Mouse (Mus musculus) kidney, postnatal 25 days (tissue): ENCODE measurements around the gene Mtf2.
"Not testable (repeated sequence)": the region's sequence is repeated elsewhere in the genome, so short reads cannot be mapped to it uniquely, and the experiment has no call there.

Experiments used
- DNase-seq, 2 experiments: peaks; one replicate each; pipeline ENCODE4 v3.0.0; 2021; ENCODE audit warnings: mixed read lengths in 2 of 2

Gene Mtf2

DNA sequence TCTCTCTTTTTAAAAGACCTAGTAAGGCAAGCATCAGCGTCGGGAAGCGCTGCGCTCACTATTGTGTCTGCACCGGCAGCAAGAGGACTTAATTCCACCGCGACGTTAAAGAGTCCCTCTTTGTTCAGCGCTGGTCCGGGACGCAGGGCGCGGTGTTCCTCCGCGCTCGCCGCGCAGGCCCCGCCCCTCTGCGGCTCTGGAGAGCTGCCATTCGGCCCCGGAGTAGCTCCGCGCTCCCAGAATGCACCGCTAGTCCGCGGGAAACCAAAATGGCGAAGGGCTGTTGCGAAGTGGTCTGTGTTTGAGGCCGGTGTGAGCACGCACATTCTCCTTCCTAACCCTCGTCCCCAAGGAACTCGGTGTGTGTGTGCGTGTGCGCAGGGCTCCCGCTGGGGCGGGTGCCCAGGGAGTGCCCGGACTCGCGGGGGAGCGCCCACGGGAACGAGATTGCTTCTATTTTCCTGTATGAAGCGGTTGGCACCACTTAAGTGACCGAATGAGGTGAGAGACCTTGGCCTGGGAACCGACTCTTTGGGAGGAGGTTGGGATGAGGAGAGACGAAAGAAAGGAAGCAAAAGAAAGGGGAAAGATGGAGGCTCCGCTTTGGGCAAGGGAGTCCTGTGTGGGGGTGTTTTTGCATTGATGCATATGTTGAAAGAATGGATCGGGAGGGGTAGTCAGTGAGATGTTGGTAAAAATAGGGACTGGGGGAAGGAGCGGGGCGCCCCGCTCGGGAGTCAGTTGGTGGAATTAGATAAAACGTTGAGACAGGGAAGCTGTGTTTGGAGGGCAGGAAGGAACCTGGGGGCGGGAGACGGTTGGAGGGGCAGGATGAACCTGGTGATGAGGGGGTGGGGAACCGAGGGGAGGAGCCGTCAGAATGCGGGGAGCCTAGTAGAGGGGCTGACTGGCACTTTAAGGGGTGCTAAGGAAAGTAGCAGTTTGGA lies at the start of gene Mtf2:
TSS of gene Mtf2 (plus strand) at position 210 of the 947 bp plus-strand sequence.
- DNase-seq, result peak; percentile 96 to 97

- no peak for DNase-seq
These were observed 48.2 kb upstream of the Mtf2 start for GRCm38 (mm10) chr5:108017232-108017631.

DNA sequence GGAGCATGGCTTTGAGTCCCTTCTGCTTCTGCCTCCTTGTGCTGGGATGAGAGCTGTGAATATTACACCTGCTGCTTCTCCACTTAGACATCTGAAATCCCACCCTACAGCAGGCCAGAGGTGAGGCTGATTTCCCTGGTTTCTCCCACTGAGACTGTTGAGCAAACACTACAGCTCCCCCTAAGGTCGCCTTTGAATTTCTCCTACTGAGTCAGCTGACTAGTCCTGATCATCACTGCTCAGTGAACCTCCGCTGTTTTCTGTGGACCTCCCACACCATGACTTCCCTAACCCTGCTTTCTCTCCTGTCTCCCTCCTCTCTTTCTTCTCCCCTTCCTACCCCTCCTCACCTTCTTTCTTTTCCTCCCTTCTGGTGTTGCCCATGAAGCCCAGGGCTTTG lies 46.1 kb upstream of the Mtf2 start:
- no peak for DNase-seq

DNA sequence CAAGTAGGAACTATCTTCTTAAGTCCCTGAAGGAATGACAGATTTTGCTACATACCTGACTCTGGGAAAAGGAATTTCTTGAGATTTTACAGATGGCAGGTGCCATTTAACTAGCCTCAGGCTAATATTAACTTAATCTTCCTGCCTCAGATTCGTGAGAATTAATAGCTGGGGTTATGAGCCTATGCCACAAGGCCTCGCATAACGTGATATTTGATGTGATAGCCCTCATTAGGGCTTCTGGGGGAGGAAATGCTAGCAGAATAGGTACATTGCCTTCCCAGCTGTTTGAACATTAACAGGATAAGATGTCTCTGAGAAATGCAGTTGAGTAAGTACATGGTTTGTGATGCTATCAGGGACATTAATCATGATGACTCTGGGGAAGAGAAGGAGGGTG lies 44.1 kb upstream of the Mtf2 start:
- DNase-seq, result no peak

DNA sequence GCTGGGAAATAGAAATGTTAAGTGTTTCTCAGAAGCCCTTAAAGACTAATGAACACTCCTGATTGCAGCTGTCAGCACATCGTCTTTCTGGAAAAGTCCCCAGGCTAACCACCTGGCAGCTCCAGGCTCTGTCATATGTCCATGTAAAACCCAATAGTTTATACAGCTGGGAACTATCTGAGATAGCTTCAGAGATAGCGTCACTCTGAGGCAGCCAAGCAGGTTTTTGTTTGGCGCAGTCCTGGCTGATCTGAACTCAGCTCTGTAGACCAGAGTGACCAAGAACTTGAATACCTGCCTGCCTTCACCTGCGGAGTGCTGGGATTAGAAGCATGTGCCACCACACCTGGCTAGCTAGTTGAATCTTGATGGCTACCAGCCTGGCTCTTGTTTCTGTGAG lies 37.2 kb upstream of the Mtf2 start:
- DNase-seq, result no peak

DNA sequence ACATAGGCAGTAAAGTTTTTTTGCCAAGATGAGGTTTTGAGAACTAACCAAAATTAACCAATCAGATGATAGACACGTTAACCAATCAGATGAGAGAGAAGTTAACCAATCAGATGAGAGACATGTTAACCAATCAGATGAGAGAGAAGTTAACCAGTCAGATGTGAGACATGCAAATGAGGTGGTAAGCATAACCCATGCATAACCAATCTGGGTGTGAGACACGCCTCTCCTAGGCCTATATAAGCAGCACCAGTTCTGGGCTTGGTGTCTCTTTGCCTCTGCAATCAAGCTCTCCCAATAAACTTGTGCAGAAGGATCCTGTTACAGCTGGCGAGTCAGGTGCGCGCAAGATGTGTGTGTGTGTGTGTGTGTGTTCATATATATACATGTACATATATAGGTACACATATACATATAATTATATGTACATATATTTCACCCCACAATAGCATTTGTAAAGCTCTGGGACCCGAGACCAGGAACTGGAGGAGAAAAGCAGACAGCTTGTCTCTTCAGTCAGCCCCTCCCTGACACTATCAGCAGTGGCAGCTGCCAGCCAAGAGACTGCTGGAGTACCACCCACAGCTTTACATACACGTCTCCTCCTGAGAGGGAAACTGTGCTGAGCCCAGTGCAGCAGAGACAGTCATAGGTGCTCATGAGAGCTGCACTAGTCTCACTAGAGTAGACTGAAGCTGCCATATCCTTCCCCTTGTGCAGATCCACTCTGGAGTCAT lies 36.5 kb upstream of the Mtf2 start:
- DNase-seq, result not testable (repeated sequence)

GRCm38 (mm10) chr5:108029968-108030367 lies 35.5 kb upstream of the Mtf2 start:
- DNase-seq, result peak in 1 of 2 experiments; percentile 39

GRCm38 (mm10) chr5:108031267-108031666 lies 34.2 kb upstream of the Mtf2 start:
- DNase-seq, result no peak

GRCm38 (mm10) chr5:108034194-108034593 lies 31.3 kb upstream of the Mtf2 start:
- peak in 1 of 2 experiments; percentile 22 for DNase-seq

- DNase-seq, result no peak
These were observed 30.0 kb upstream of the Mtf2 start for GRCm38 (mm10) chr5:108035523-108035922.

- no peak for DNase-seq
These were observed 23.4 kb upstream of the Mtf2 start for GRCm38 (mm10) chr5:108042061-108042460.

GRCm38 (mm10) chr5:108043908-108044307 lies 21.6 kb upstream of the Mtf2 start:
- no peak for DNase-seq

GRCm38 (mm10) chr5:108049711-108050268 lies 15.7 kb upstream of the Mtf2 start:
- no peak for DNase-seq

DNA sequence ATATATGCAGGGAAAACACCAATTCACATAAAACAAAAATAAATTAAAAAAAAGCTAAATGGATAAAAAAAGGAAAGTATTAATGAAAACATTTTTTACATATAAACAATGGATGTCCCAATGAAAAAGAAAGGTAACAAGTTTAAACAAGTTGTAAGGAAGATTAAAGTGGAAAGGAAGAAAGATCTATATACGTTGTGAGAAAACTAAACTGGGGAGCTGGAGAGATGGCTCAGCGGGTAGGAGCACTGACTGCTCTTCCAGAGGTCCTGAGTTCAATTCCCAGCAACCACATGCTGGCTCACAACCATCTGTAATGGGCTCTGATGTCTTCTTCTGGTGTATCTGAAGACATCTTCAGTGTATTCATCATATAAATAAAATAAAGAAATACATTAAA lies 14.4 kb upstream of the Mtf2 start:
- DNase-seq, result no peak

GRCm38 (mm10) chr5:108051727-108052126 lies 13.7 kb upstream of the Mtf2 start:
- DNase-seq, result not testable (repeated sequence)

- no peak for DNase-seq
These were observed 13.3 kb upstream of the Mtf2 start for GRCm38 (mm10) chr5:108052200-108052599.

- no peak for DNase-seq
These were observed 11.9 kb upstream of the Mtf2 start for GRCm38 (mm10) chr5:108053566-108053965.

DNA sequence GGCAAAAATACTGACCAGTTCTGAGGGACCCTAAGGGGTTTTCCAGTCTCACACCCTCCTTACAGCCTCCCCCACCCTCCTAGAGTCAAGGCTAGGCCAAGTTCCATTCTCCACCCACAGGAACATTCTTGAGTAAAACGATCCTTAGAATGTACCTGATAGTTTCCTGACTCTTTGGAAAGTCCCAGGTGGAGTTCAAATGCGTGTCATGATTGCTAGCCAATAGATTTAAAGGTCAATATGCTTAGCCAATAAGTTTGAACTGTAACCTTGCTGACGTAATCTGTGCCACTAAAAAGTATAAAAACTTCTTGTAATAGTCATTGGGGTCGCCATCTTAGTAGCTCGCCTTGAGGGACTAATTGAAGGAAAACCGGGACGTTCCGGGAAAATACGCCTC lies 5.1 kb upstream of the Mtf2 start:
- no peak for DNase-seq

GRCm38 (mm10) chr5:108072301-108072700 lies 6.8 kb downstream of the Mtf2 start:
- no peak for DNase-seq

DNA sequence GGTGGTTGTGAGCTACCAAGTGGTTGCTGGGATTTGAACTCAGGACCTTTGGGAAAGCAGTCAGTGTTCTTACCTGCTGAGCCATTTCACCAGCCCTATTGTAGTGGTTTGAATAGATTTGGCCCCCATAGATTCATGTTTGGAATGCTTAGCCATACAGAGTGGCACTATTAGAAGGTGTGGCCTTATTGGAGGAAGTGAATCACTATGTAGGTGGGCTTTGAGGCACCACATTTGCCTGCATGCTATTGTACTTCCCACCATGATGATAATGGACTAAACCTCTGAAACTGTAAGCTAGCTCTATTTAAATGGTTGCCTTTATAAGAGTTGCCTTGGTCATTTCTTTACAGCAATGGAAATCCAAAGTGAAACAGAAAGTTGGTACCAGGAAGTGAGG lies 10.8 kb downstream of the Mtf2 start:
- DNase-seq, result no peak

GRCm38 (mm10) chr5:108076833-108077540 lies 11.5 kb downstream of the Mtf2 start:
- no peak for DNase-seq

DNA sequence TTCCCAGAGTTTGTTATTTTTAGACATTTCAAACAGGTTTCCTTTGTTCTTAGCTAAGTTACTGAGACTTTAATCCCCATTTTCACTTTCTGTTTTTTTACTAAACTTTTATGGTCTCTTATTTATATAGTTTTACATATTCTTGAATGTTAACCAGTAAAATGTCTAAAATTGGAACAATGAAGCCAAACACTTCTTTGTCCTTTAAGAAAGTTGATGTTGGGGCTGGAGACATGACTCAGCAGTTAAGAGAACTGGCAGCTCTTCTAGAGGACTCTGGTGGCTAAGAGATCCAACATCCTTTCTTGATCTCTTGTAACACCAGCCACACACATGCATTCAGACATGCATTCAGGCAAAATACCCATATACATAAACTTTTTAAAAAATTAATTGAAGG lies 14.1 kb downstream of the Mtf2 start:
- no peak for DNase-seq

GRCm38 (mm10) chr5:108082380-108082779 lies 16.9 kb downstream of the Mtf2 start:
- no peak for DNase-seq
